ENCODE assay signal across 26 mouse cellular contexts in the genomic region with DNA sequence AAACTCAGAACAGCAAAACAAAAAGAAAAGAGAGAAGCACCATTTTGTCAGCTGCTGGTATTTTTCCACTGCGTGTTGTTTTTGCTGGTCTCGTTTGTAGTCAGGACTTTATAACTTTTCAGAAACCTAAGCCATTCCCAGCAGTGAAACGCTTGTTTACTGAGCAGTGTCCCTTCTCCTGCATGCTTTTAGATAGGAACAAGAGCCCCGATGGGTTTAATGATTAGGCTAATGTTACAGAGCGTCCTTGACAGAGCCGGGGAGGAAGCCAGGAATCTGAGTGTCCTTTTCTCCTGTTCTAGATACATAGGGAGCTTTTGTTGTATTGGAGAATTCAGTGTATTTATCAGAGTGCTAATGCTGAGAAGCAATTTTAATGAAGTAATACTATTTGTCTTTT. TPM values are rescaled to one million over a fixed set of nuclear protein-coding genes. Genes with fewer than 3 reads are reported as not detected.
DNase-seq lines count a peak whose midpoint lies in the region; ATAC-seq and TF ChIP-seq lines count a peak whose summit lies in the region.
"Had no signal": no experiment of that assay in that cellular context is flagged by ENCODE, and none has a peak within 500 bp of the region (broad histone marks: within the 10 kb centered on the region; RNA-seq: fewer than 3 reads in every experiment).

No protein-coding gene starts in this region.

- H3K4me1 ChIP-seq in kidney, adult 2 months (ENCODE audit: control insufficient read depth, insufficient read depth, low read length) = peaks cover 13% of the 10 kb centered on the region
- 0 out of 2 replicates have a peak, but pooled peaks cover 6% of the 10 kb centered on the region for H3K4me1 ChIP-seq in kidney, embryonic 15.5 days
- peaks cover 9% of the 10 kb centered on the region for H3K4me1 ChIP-seq in liver, adult 2 months (ENCODE audit: control insufficient read depth, insufficient read depth, low read length)
- peaks cover 10% of the 10 kb centered on the region for H3K4me1 ChIP-seq in olfactory bulb, adult 2 months (ENCODE audit: control insufficient read depth, insufficient read depth, low read length)
- H3K4me1 ChIP-seq in midbrain, embryonic 13.5 days (replicated peaks) = no peaks in the 10 kb centered on the region
- H3K4me1 ChIP-seq: embryonic facial prominence, embryonic 10.5 days; forebrain, embryonic 13.5 days had no signal

- no peaks in the 10 kb centered on the region for H3K9me3 ChIP-seq in kidney, embryonic 15.5 days (replicated peaks)
- no peaks in the 10 kb centered on the region for H3K9me3 ChIP-seq in midbrain, embryonic 13.5 days
- H3K9me3 ChIP-seq: embryonic facial prominence, embryonic 10.5 days; forebrain, embryonic 13.5 days; heart, embryonic 12.5 days; hindbrain, embryonic 10.5 days had no signal

- H3K79me2 ChIP-seq in liver, adult 2 months (ENCODE audit: control insufficient read depth, insufficient read depth, low read length) = no peaks in the 10 kb centered on the region

- H3K27me3 ChIP-seq in kidney, adult 2 months (replicated peaks; ENCODE audit: control insufficient read depth, insufficient read depth, low read length) = no peaks in the 10 kb centered on the region
- H3K27me3 ChIP-seq in kidney, embryonic 15.5 days = no peaks in the 10 kb centered on the region
- H3K27me3 ChIP-seq in liver, adult 2 months (ENCODE audit: control insufficient read depth, insufficient read depth, low read length) = no peaks in the 10 kb centered on the region
- H3K27me3 ChIP-seq in midbrain, embryonic 13.5 days = no peaks in the 10 kb centered on the region
- H3K27me3 ChIP-seq: forebrain, embryonic 13.5 days; heart, embryonic 12.5 days; Patski had no signal

- no peak overlapping the region; the same call in 1 of the 2 replicates for H3K27ac ChIP-seq in kidney, adult 2 months (ENCODE audit: insufficient read depth, low read depth, low read length)
- no peak overlapping the region for H3K27ac ChIP-seq in kidney, embryonic 15.5 days
- H3K27ac ChIP-seq in liver, adult 2 months (replicated peaks; ENCODE audit: insufficient read depth, low read depth, low read length) = no peak overlapping the region
- H3K27ac ChIP-seq in olfactory bulb, adult 2 months (ENCODE audit: insufficient read depth, low read depth, low read length) = peak overlapping the region; percentile 75
- no peak overlapping the region for H3K27ac ChIP-seq in midbrain, embryonic 13.5 days
- H3K27ac ChIP-seq: embryonic facial prominence, embryonic 10.5 days; forebrain, embryonic 13.5 days; gastrocnemius, adult 2 months; hindbrain, embryonic 10.5 days; hindbrain, embryonic 14.5 days had no signal

- no peak for TF ChIP-seq CTCF in kidney, adult 2 months (conservative IDR thresholded peaks at IDR 0.05; ENCODE audit: insufficient read depth, insufficient read length, low read depth, low read length)
- no peak for TF ChIP-seq CTCF in liver, adult 2 months (IDR thresholded peaks at IDR 0.05; ENCODE audit: low read depth, low read length)
- no peak for TF ChIP-seq CTCF in olfactory bulb, adult 2 months (IDR thresholded peaks at IDR 0.05; ENCODE audit: insufficient read depth, low read depth, low read length)

- H3K4me3 ChIP-seq in kidney, adult 2 months (ENCODE audit: insufficient read depth, low read depth, low read length) = no peak overlapping the region
- no peak overlapping the region for H3K4me3 ChIP-seq in kidney, embryonic 15.5 days (replicated peaks)
- no peak overlapping the region for H3K4me3 ChIP-seq in liver, adult 2 months (ENCODE audit: insufficient read depth, low read depth, low read length)
- no peak overlapping the region for H3K4me3 ChIP-seq in olfactory bulb, adult 2 months (ENCODE audit: insufficient read depth, low read depth, low read length)
- H3K4me3 ChIP-seq in midbrain, embryonic 13.5 days (replicated peaks) = no peak overlapping the region
- H3K4me3 ChIP-seq: embryonic facial prominence, embryonic 10.5 days; forebrain, embryonic 13.5 days; gastrocnemius, adult 2 months; heart, embryonic 12.5 days; hindbrain, embryonic 10.5 days had no signal

- H3K36me3 ChIP-seq in kidney, adult 2 months (ENCODE audit: control insufficient read depth, insufficient read depth, low read length) = no peaks in the 10 kb centered on the region
- no peaks in the 10 kb centered on the region for H3K36me3 ChIP-seq in kidney, embryonic 15.5 days
- H3K36me3 ChIP-seq in liver, adult 2 months (ENCODE audit: control insufficient read depth, insufficient read depth, low read length) = no peaks in the 10 kb centered on the region
- H3K36me3 ChIP-seq in midbrain, embryonic 13.5 days = no peaks in the 10 kb centered on the region
- H3K36me3 ChIP-seq: embryonic facial prominence, embryonic 10.5 days; heart, embryonic 12.5 days; hindbrain, embryonic 10.5 days had no signal

- ATAC-seq in kidney, embryonic 15.5 days (replicated peaks; ENCODE audit: low FRiP score) = no peak
- no peak for ATAC-seq in midbrain, embryonic 13.5 days
- ATAC-seq: activated CD4-positive, CD25-positive, alpha-beta regulatory T cell, adult 4 months; forebrain, embryonic 13.5 days; forebrain, postnatal 0 days; Patski had no signal

- H3K4me2 ChIP-seq in kidney, embryonic 15.5 days = no peak overlapping the region
- no peak overlapping the region for H3K4me2 ChIP-seq in midbrain, embryonic 13.5 days (replicated peaks)
- H3K4me2 ChIP-seq: forebrain, embryonic 13.5 days; heart, embryonic 12.5 days; hindbrain, embryonic 14.5 days had no signal

- TF ChIP-seq POLR2A in kidney, adult 2 months (IDR thresholded peaks at IDR 0.05; ENCODE audit: low read depth, low read length) = no peak
- no peak for TF ChIP-seq POLR2A in liver, adult 2 months (IDR thresholded peaks at IDR 0.05; ENCODE audit: extremely low read depth, insufficient read depth, low read length)
- TF ChIP-seq POLR2A in olfactory bulb, adult 2 months (IDR thresholded peaks at IDR 0.05; ENCODE audit: insufficient read depth, low read depth, low read length) = no peak

- DNase-seq in adrenal gland, adult 2 months = peak; percentile 41
- no peak for DNase-seq in adrenal gland, postnatal 25 days
- DNase-seq in kidney, adult 2 months = peak; percentile 27
- DNase-seq in liver, adult 2 months (ENCODE audit: extremely low read depth, low read depth, low spot score) = peak; percentile 79
- no peak for DNase-seq in liver
- DNase-seq: cerebellum, adult 11-12 months; cerebellum, postnatal 10 days; forebrain, postnatal 0 days; gastrocnemius, adult 2 months; gastrocnemius, postnatal 25 days had no signal

- 19% methylated on average over 6 of the region's 6 CpGs for WGBS in kidney, adult 2 months
- WGBS in kidney, embryonic 15.5 days = 28% methylated on average over 6 of the region's 6 CpGs
- WGBS in liver, adult 2 months = 14% methylated on average over 6 of the region's 6 CpGs
- WGBS in olfactory bulb, adult 2 months = 27% methylated on average over 6 of the region's 6 CpGs
- 60% methylated on average over 6 of the region's 6 CpGs for WGBS in midbrain, embryonic 13.5 days

- no peak overlapping the region for H3K9ac ChIP-seq in kidney, embryonic 15.5 days
- H3K9ac ChIP-seq in liver, adult 2 months (ENCODE audit: low read depth, low read length) = no peak overlapping the region
- no peak overlapping the region for H3K9ac ChIP-seq in midbrain, embryonic 13.5 days (replicated peaks)
- H3K9ac ChIP-seq: forebrain, embryonic 13.5 days; forebrain, postnatal 0 days; heart, embryonic 12.5 days; hindbrain, embryonic 14.5 days had no signal

RNA-seq across cellular contexts. Expression of a gene that starts 6.2 kb away (rescaled TPM):
- 10 to 100 TPM in 1 of 2 experiments, 1 to 10 TPM in 1; 3.7 to 11.9 TPM for total RNA-seq in adrenal gland, adult 2 months (2021)
- polyA plus RNA-seq in adrenal gland, adult 2 months (2012; rRNA removed) = 1.2 and 1.3 TPM in 2 replicates
- total RNA-seq in adrenal gland, postnatal 25 days (2021) = 6.6 and 7.2 TPM in 2 replicates
- 1.0 and 1.1 TPM in 2 replicates for polyA plus RNA-seq in kidney, adult 2 months (2012; rRNA removed)
- polyA plus RNA-seq in kidney, embryonic 15.5 days (2015; fragmentation: Nextera tagmentation; extraction: Ambion mirVana) = 3.6 and 5.0 TPM in 2 replicates
- total RNA-seq in liver, adult 2 months (2014; rRNA removed) = 0.13 and 0.18 TPM in 2 replicates
- polyA plus RNA-seq in liver, adult 2 months (2012; rRNA removed) = 0.04 and 0.07 TPM in 2 replicates
- polyA plus RNA-seq in olfactory bulb, adult 2 months (2012; ENCODE audit: insufficient read depth, insufficient read length, low replicate concordance, missing spikeins) = not detected in 2 replicates
- polyA plus RNA-seq in midbrain, embryonic 13.5 days (2015; fragmentation: Nextera tagmentation; extraction: Ambion mirVana) = 9.2 and 9.9 TPM in 2 replicates

RNA-seq across cellular contexts. Expression of a gene that starts 28.6 kb away (rescaled TPM):
- 1 to 10 TPM; 3.5 to 3.6 TPM for total RNA-seq in adrenal gland, adult 2 months (2021)
- polyA plus RNA-seq in adrenal gland, adult 2 months (2012; rRNA removed) = 0.29 and 0.48 TPM in 2 replicates
- 8.6 and 15.6 TPM in 2 replicates for total RNA-seq in adrenal gland, postnatal 25 days (2021)
- 0.33 and 0.44 TPM in 2 replicates for polyA plus RNA-seq in kidney, adult 2 months (2012; rRNA removed)
- polyA plus RNA-seq in kidney, embryonic 15.5 days (2015; fragmentation: Nextera tagmentation; extraction: Ambion mirVana) = 44.8 and 49.6 TPM in 2 replicates
- 1.1 and 1.2 TPM in 2 replicates for total RNA-seq in liver, adult 2 months (2014; rRNA removed)
- polyA plus RNA-seq in liver, adult 2 months (2012; rRNA removed) = 0.07 and 0.23 TPM in 2 replicates
- polyA plus RNA-seq in olfactory bulb, adult 2 months (2012; ENCODE audit: insufficient read depth, insufficient read length, low replicate concordance, missing spikeins) = not detected in 2 replicates
- 10.7 and 12.1 TPM in 2 replicates for polyA plus RNA-seq in midbrain, embryonic 13.5 days (2015; fragmentation: Nextera tagmentation; extraction: Ambion mirVana)

RNA-seq across cellular contexts. Expression of a gene that starts 36.5 kb away (rescaled TPM):
- total RNA-seq in adrenal gland, adult 2 months (2021) = not detected
- polyA plus RNA-seq in adrenal gland, adult 2 months (2012; rRNA removed) = not detected in 2 replicates
- total RNA-seq in adrenal gland, postnatal 25 days (2021) = not detected in 2 replicates
- polyA plus RNA-seq in kidney, adult 2 months (2012; rRNA removed) = not detected in 2 replicates
- polyA plus RNA-seq in kidney, embryonic 15.5 days (2015; fragmentation: Nextera tagmentation; extraction: Ambion mirVana) = not detected in 2 replicates
- total RNA-seq in liver, adult 2 months (2014; rRNA removed) = not detected in 2 replicates
- not detected in 2 replicates for polyA plus RNA-seq in liver, adult 2 months (2012; rRNA removed)
- polyA plus RNA-seq in olfactory bulb, adult 2 months (2012; ENCODE audit: insufficient read depth, insufficient read length, low replicate concordance, missing spikeins) = not detected in 2 replicates
- polyA plus RNA-seq in midbrain, embryonic 13.5 days (2015; fragmentation: Nextera tagmentation; extraction: Ambion mirVana) = not detected in 2 replicates
- total RNA-seq: forebrain, postnatal 0 days; gastrocnemius, adult 2 months; gastrocnemius, postnatal 25 days; granulocyte monocyte progenitor cell, adult 5-6 weeks; heart, adult 8-10 months; heart, postnatal 25 days had no signal
- polyA plus RNA-seq: activated CD4-positive, CD25-positive, alpha-beta regulatory T cell, adult 4 months; C2C12; embryonic facial prominence, embryonic 10.5 days; embryonic facial prominence, embryonic 14.5 days; forebrain, embryonic 13.5 days; forebrain, postnatal 0 days; heart, embryonic 12.5 days; heart, embryonic 16.5 days; hindbrain, embryonic 10.5 days; hindbrain, embryonic 14.5 days; Patski had no signal

RNA-seq across cellular contexts. Expression of a gene that starts 52.0 kb away (rescaled TPM):
- 10 to 100 TPM; 34.2 to 39.0 TPM for total RNA-seq in adrenal gland, adult 2 months (2021)
- polyA plus RNA-seq in adrenal gland, adult 2 months (2012; rRNA removed) = 96.1 and 145 TPM in 2 replicates
- total RNA-seq in adrenal gland, postnatal 25 days (2021) = 38.4 and 42.4 TPM in 2 replicates
- polyA plus RNA-seq in kidney, adult 2 months (2012; rRNA removed) = 56.9 and 61.8 TPM in 2 replicates
- polyA plus RNA-seq in kidney, embryonic 15.5 days (2015; fragmentation: Nextera tagmentation; extraction: Ambion mirVana) = 64.9 and 65.5 TPM in 2 replicates
- total RNA-seq in liver, adult 2 months (2014; rRNA removed) = 47.1 and 53.7 TPM in 2 replicates
- polyA plus RNA-seq in liver, adult 2 months (2012; rRNA removed) = 58.1 and 66.7 TPM in 2 replicates
- polyA plus RNA-seq in olfactory bulb, adult 2 months (2012; ENCODE audit: insufficient read depth, insufficient read length, low replicate concordance, missing spikeins) = not detected in 2 replicates
- 61.6 and 64.8 TPM in 2 replicates for polyA plus RNA-seq in midbrain, embryonic 13.5 days (2015; fragmentation: Nextera tagmentation; extraction: Ambion mirVana)

RNA-seq across cellular contexts. Expression of a gene that starts 58.0 kb away (rescaled TPM):
- 10 to 100 TPM; 12.8 to 18.0 TPM for total RNA-seq in adrenal gland, adult 2 months (2021)
- polyA plus RNA-seq in adrenal gland, adult 2 months (2012; rRNA removed) = 4.3 and 6.0 TPM in 2 replicates
- total RNA-seq in adrenal gland, postnatal 25 days (2021) = 11.3 and 15.3 TPM in 2 replicates
- 12.7 and 14.1 TPM in 2 replicates for polyA plus RNA-seq in kidney, adult 2 months (2012; rRNA removed)
- polyA plus RNA-seq in kidney, embryonic 15.5 days (2015; fragmentation: Nextera tagmentation; extraction: Ambion mirVana) = 12.3 and 13.0 TPM in 2 replicates
- total RNA-seq in liver, adult 2 months (2014; rRNA removed) = 7.2 and 8.0 TPM in 2 replicates
- 2.7 and 3.3 TPM in 2 replicates for polyA plus RNA-seq in liver, adult 2 months (2012; rRNA removed)
- polyA plus RNA-seq in olfactory bulb, adult 2 months (2012; ENCODE audit: insufficient read depth, insufficient read length, low replicate concordance, missing spikeins) = not detected in 2 replicates
- 22.5 and 23.8 TPM in 2 replicates for polyA plus RNA-seq in midbrain, embryonic 13.5 days (2015; fragmentation: Nextera tagmentation; extraction: Ambion mirVana)

Comparison
In these comparisons a context has a peak if more than half of its experiments do, and no peak if none do; other contexts are left out.
1. DNase-seq: peak in adrenal gland, adult 2 months (single experiment), kidney, adult 2 months (single experiment) and liver, adult 2 months (single experiment); none in adrenal gland, postnatal 25 days (single experiment) and liver (single experiment).